Mouse (Mus musculus) midbrain, postnatal 0 days (tissue): ENCODE results near the gene Supt16. TPM values are rescaled to one million over a fixed set of nuclear protein-coding genes. Genes with fewer than 3 reads are reported as not detected.

ENCODE experiments used
- ATAC-seq: fragments of 200-750 bp; cut with Nextera tagmentation; 2 replicates; pipeline ENCODE4 v1.8.0; 2017; ENCODE audit warnings: moderate number of reproducible peaks, mild to moderate bottlenecking, moderate TSS enrichment, moderate library complexity; ENCODE audit not compliant: low FRiP score
- DNase-seq: peaks from one replicate; pipeline ENCODE4 v3.0.0-alpha.2; 2015; ENCODE audit warnings: low spot score
- H3K27ac ChIP-seq: fragments of 300-500 bp; sonication (generic); 2 replicates; pipeline ENCODE4 v1.5.1; 2014; ENCODE audit warnings: low read depth, mild to moderate bottlenecking, low read length, mixed read lengths
- H3K27me3 ChIP-seq: fragments of 300-500 bp; sonication (generic); 2 replicates; pipeline ENCODE4 v1.6.1; 2014; ENCODE audit warnings: low read length, control low read depth, mixed read lengths; ENCODE audit not compliant: insufficient read depth
- H3K36me3 ChIP-seq: fragments of 300-500 bp; sonication (generic); 2 replicates; pipeline ENCODE4 v1.6.1; 2014; ENCODE audit warnings: low read length, control low read depth, mixed read lengths; ENCODE audit not compliant: insufficient read depth
- H3K4me1 ChIP-seq: fragments of 300-500 bp; sonication (generic); 2 replicates; pipeline ENCODE4 v1.6.1; 2014; ENCODE audit warnings: mild to moderate bottlenecking, control low read depth, antibody characterized with exemption, low read length, mixed read lengths; ENCODE audit not compliant: insufficient read depth
- H3K4me2 ChIP-seq: fragments of 300-500 bp; sonication (generic); 2 replicates; pipeline ENCODE4 v1.6.1; 2014; ENCODE audit warnings: low read depth, mild to moderate bottlenecking, low read length, mixed read lengths; ENCODE audit not compliant: poor library complexity, severe bottlenecking
- H3K4me3 ChIP-seq: fragments of 300-500 bp; sonication (generic); 2 replicates; pipeline ENCODE4 v1.5.1; 2014; ENCODE audit warnings: low read depth, mild to moderate bottlenecking, low read length, moderate library complexity
- H3K9ac ChIP-seq: fragments of 300-500 bp; sonication (generic); replicated peaks from 2 replicates; pipeline ENCODE4 v1.6.1; 2014; ENCODE audit warnings: mild to moderate bottlenecking, low read length, moderate library complexity, mixed read lengths; ENCODE audit not compliant: poor library complexity, severe bottlenecking
- H3K9me3 ChIP-seq: fragments of 300-500 bp; sonication (generic); 2 replicates; pipeline ENCODE4 v1.6.1; 2016; ENCODE audit warnings: low read length, control low read depth
- CTCF ChIP-seq: IDR thresholded peaks from 2 replicates; pipeline ENCODE4 v1.5.1; 2016; ENCODE audit warnings: antibody characterized with exemption, mild to moderate bottlenecking
- WGBS: fragments of 180-500 bp; shearing (Covaris S2); extraction: QIAGEN DNeasy Blood & Tissue Kit; methylation state at CpG from one replicate; pipeline ENCODE4 v1.1.7; 2014; 5-methylcytosine and 5-hydroxymethylcytosine counted together
- polyA plus RNA-seq: library from polyadenylated mRNA; unstranded; fragments of >200 nt; fragmentation: Nextera tagmentation; extraction: Ambion mirVana; gene quantifications from 2 replicates; pipeline ENCODE4 v1.2.1, GENCODE M21; 2015
- total RNA-seq: library from RNA; depleted of rRNA; stranded (reverse); fragments of >200 nt; gene quantifications from 2 replicates; pipeline ENCODE4 v1.2.3, GENCODE M21; 2014; rRNA removed

Gene Supt16
- total and polyA plus RNA-seq, 2 experiments from 2014 or later = 32.3 to 36.9 TPM

GRCm38 (mm10) chr14:52118823-52119608 lies 78.2 kb downstream of the Supt16 start:
- peak overlapping the region; percentile 81 for H3K27ac ChIP-seq
- peak; percentile 87 for ATAC-seq
- no peaks in the 10 kb centered on the region for H3K36me3 ChIP-seq
- peak; percentile 75 for DNase-seq
- WGBS = under 1% methylated on average over 38 of the region's 38 CpGs
- peak overlapping the region; percentile 88 for H3K4me2 ChIP-seq
- peak overlapping the region; percentile 55 for H3K4me3 ChIP-seq
- no peaks in the 10 kb centered on the region for H3K27me3 ChIP-seq
- H3K9ac ChIP-seq = peak overlapping the region; percentile 65
- TF ChIP-seq CTCF = peak; percentile 27; the same call in 1 of the 2 replicates
- no peaks in the 10 kb centered on the region for H3K9me3 ChIP-seq
- H3K4me1 ChIP-seq = peaks cover 8% of the 10 kb centered on the region; the same call in 1 of the 2 replicates

- Histone ChIP-seq H3K4me3 (peak overlapping the region; percentile 55), H3K4me1 (peaks cover 8% of the 10 kb centered on the region; the same call in 1 of the 2 replicates), H3K9me3 (no peaks in the 10 kb centered on the region), H3K27ac (peak overlapping the region; percentile 81), H3K27me3 (no peaks in the 10 kb centered on the region), H3K4me2 (peak overlapping the region; percentile 88), H3K9ac (peak overlapping the region; percentile 65), H3K36me3 (no peaks in the 10 kb centered on the region)
- no peak for TF ChIP-seq CTCF
- DNase-seq = no peak
- peak; percentile 25; the same call in 1 of the 2 replicates for ATAC-seq
- WGBS = 19% methylated on average over 8 of the region's 8 CpGs
These were observed 78.8 kb downstream of the Supt16 start for GRCm38 (mm10) chr14:52118456-52118822.

GRCm38 (mm10) chr14:52117241-52117640 lies 80.0 kb downstream of the Supt16 start:
- WGBS = 93% methylated on average over 5 of the region's 5 CpGs
- no peak for TF ChIP-seq CTCF
- ATAC-seq (no peak), DNase-seq (no peak)
- Histone ChIP-seq H3K4me1 (peaks cover 8% of the 10 kb centered on the region; the same call in 1 of the 2 replicates), H3K36me3 (no peaks in the 10 kb centered on the region), H3K9me3 (no peaks in the 10 kb centered on the region), H3K4me3 (no peak overlapping the region), H3K9ac (no peak overlapping the region), H3K27ac (no peak overlapping the region), H3K4me2 (no peak overlapping the region), H3K27me3 (no peaks in the 10 kb centered on the region)

GRCm38 (mm10) chr14:52114101-52114500 lies 83.1 kb downstream of the Supt16 start:
- TF ChIP-seq CTCF = no peak
- no peak overlapping the region for H3K27ac ChIP-seq
- WGBS = 78% methylated on average over 1 of the region's 1 CpGs
- H3K27me3 ChIP-seq = no peaks in the 10 kb centered on the region
- no peaks in the 10 kb centered on the region for H3K9me3 ChIP-seq
- no peak for ATAC-seq
- H3K4me3 ChIP-seq = no peak overlapping the region
- H3K9ac ChIP-seq = no peak overlapping the region
- peaks cover 6% of the 10 kb centered on the region; the same call in 1 of the 2 replicates for H3K4me1 ChIP-seq
- no peaks in the 10 kb centered on the region for H3K36me3 ChIP-seq
- H3K4me2 ChIP-seq = no peak overlapping the region
- DNase-seq = no peak

Other genes starting within 250 kb of the Supt16 start
- gene Arhgef40, start 212.7 kb downstream of the Supt16 start, total RNA-seq = 93.8 and 108 TPM in 2 replicates
- 58.0 and 66.1 TPM in 2 replicates for gene Arhgef40, start 212.7 kb downstream of the Supt16 start, polyA plus RNA-seq
- not detected in 2 replicates for gene Tmem253, start 181.8 kb downstream of the Supt16 start, total RNA-seq
- gene Tmem253, start 181.8 kb downstream of the Supt16 start, polyA plus RNA-seq = 0.18 and 0.81 TPM in 2 replicates
- 60.4 and 65.5 TPM in 2 replicates for gene Zfp219, start 176.7 kb downstream of the Supt16 start, total RNA-seq
- 23.5 TPM in 2 replicates for gene Zfp219, start 176.7 kb downstream of the Supt16 start, polyA plus RNA-seq
- gene Olfr221, start 155.0 kb downstream of the Supt16 start, total RNA-seq = not detected in 2 replicates
- gene Olfr221, start 155.0 kb downstream of the Supt16 start, polyA plus RNA-seq = not detected in 2 replicates
- 57.6 and 69.2 TPM in 2 replicates for gene Hnrnpc, start 93.4 kb downstream of the Supt16 start, total RNA-seq
- 242 and 258 TPM in 2 replicates for gene Hnrnpc, start 93.4 kb downstream of the Supt16 start, polyA plus RNA-seq
- 5.5 and 6.4 TPM in 2 replicates for gene Rpgrip1, start 86.7 kb downstream of the Supt16 start, total RNA-seq
- gene Rpgrip1, start 86.7 kb downstream of the Supt16 start, polyA plus RNA-seq = 55.9 and 59.8 TPM in 2 replicates
- 109 and 128 TPM in 2 replicates for gene Chd8, start 60.4 kb upstream of the Supt16 start, total RNA-seq
- 27.9 and 31.9 TPM in 2 replicates for gene Chd8, start 60.4 kb upstream of the Supt16 start, polyA plus RNA-seq
- 54.7 and 58.5 TPM in 2 replicates for gene Tox4, start 81.7 kb upstream of the Supt16 start, total RNA-seq
- 44.9 and 47.7 TPM in 2 replicates for gene Tox4, start 81.7 kb upstream of the Supt16 start, polyA plus RNA-seq
- 56.7 and 57.7 TPM in 2 replicates for gene Rab2b, start 82.1 kb upstream of the Supt16 start, total RNA-seq
- gene Rab2b, start 82.1 kb upstream of the Supt16 start, polyA plus RNA-seq = 48.2 and 57.6 TPM in 2 replicates
- gene Mettl3, start 107.7 kb upstream of the Supt16 start, total RNA-seq = 19.6 and 22.6 TPM in 2 replicates
- 24.1 and 24.2 TPM in 2 replicates for gene Mettl3, start 107.7 kb upstream of the Supt16 start, polyA plus RNA-seq
- 98.8 and 112 TPM in 2 replicates for gene Sall2, start 131.3 kb upstream of the Supt16 start, total RNA-seq
- 37.8 and 39.0 TPM in 2 replicates for gene Sall2, start 131.3 kb upstream of the Supt16 start, polyA plus RNA-seq
- gene Olfr1513, start 159.0 kb upstream of the Supt16 start, total RNA-seq = not detected in 2 replicates
- not detected in 2 replicates for gene Olfr1513, start 159.0 kb upstream of the Supt16 start, polyA plus RNA-seq
- not detected in 2 replicates for gene Olfr1512, start 181.8 kb upstream of the Supt16 start, total RNA-seq
- not detected in 2 replicates for gene Olfr1512, start 181.8 kb upstream of the Supt16 start, polyA plus RNA-seq
- gene Olfr1511, start 200.0 kb upstream of the Supt16 start, total RNA-seq = not detected in 2 replicates
- gene Olfr1511, start 200.0 kb upstream of the Supt16 start, polyA plus RNA-seq = 0.21 TPM in 1 of 2 replicates, not detected in the other
- not detected in 2 replicates for gene Olfr1510, start 217.0 kb upstream of the Supt16 start, total RNA-seq
- not detected in 2 replicates for gene Olfr1510, start 217.0 kb upstream of the Supt16 start, polyA plus RNA-seq
- not detected in 2 replicates for gene Olfr1509, start 245.6 kb upstream of the Supt16 start, total RNA-seq
- not detected in 2 replicates for gene Olfr1509, start 245.6 kb upstream of the Supt16 start, polyA plus RNA-seq